Mouse (Mus musculus) embryonic fibroblast, embryonic 13.5 days (primary cell): ENCODE measurements around the gene Opa3.

Experiments used
- CTCF ChIP-seq: IDR thresholded peaks from 2 replicates; pipeline ENCODE4 v1.5.1; 2011; ENCODE audit warnings: mild to moderate bottlenecking, control low read depth, low read length, moderate library complexity, borderline replicate concordance; ENCODE audit not compliant: insufficient read depth
- POLR2A ChIP-seq: IDR thresholded peaks from 2 replicates; pipeline ENCODE4 v1.6.1; 2011; ENCODE audit warnings: low read depth, mild to moderate bottlenecking, control low read depth, low read length, moderate library complexity

- TF ChIP-seq POLR2A (no peak), CTCF (no peak)
These were observed 25.9 kb upstream of the Opa3 start for GRCm38 (mm10) chr7:19202065-19202850.
